Mouse (Mus musculus): ENCODE results near the gene Ccdc102a.

- TF ChIP-seq CTCF (IDR thresholded peaks at IDR 0.05; ENCODE audit: borderline replicate concordance, extremely low read depth, insufficient read depth, insufficient read length) = no peak
- no peak for TF ChIP-seq POLR2A (IDR thresholded peaks at IDR 0.05; ENCODE audit: borderline replicate concordance, extremely low read depth, insufficient read depth, insufficient read length, poor library complexity, severe bottlenecking)
Measured at GRCm38 (mm10) chr8:94900617-94901016, 17.3 kb downstream of the Ccdc102a start.
